Mouse (Mus musculus): Measurements from ENCODE around the gene Tbcel. TPM values are rescaled to one million over a fixed set of nuclear protein-coding genes. Genes with fewer than 3 reads are reported as not detected.

Tbcel gene
- polyA plus RNA-seq, 1 experiment from 2014 or later, result 5.3 TPM

DNA sequence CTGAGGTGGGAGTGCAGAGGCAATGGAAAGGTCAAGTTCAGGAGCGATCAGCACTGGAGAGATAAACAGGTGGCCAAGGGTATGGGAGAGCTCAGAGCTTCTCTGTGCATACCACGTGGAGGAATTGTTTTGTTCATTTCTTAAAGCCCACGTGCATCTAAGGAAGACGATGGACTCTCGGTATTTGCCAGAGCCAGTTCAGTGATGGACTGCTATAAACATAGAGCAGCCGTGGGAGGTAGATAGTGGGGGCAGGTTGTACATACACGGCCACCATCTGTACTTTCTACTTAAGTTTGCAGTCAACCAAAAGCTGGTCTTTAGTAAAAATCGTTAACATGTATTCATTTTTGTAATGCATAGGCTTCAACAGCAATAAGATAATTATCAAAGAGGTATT, 65.5 kb downstream of the Tbcel start:
- no peak for ATAC-seq (ENCODE audit: insufficient read depth)

DNA sequence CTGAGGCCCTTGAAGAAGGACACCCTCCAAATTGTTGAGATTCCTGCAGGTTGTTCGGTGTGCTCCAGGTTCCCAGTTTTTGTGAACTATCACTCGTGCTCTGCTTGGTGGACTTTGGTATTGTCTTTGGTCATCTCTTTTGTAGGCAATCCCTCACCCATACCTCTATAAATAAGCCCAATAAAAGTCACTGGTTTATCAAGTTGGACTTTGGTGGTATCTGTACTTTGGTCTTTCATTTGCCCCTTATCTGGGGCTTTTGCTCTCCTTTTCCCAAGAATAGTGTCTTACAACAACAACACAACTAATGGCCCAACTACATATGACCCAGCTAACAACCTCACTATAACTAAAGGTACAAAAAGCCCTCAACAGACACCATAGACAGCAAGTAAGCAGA, 66.4 kb downstream of the Tbcel start:
- Histone ChIP-seq H3K36me3 (ENCODE audit: insufficient read depth) (peaks cover 63% of the 10 kb centered on the region), H3K27ac (ENCODE audit: low read depth) (no peak overlapping the region), H3K9me3 (ENCODE audit: low read depth, low read length) (no peaks in the 10 kb centered on the region), H3K4me2 (no peak overlapping the region), H3K4me1 (ENCODE audit: insufficient read depth) (no peaks in the 10 kb centered on the region), H3K4me3 (ENCODE audit: low read depth, low read length) (no peak overlapping the region), H3K27me3 (ENCODE audit: insufficient read depth, low read length) (no peaks in the 10 kb centered on the region), H3K9ac (no peak overlapping the region)
- TF ChIP-seq CTCF (IDR thresholded peaks at IDR 0.05; ENCODE audit: low read depth), result no peak
- DNase-seq (no peak), ATAC-seq (ENCODE audit: insufficient read depth) (no peak)
- WGBS, result 96% methylated on average over 2 of the region's 2 CpGs

More for the DNA sequence above, 65.5 kb downstream of the Tbcel start:
- no peaks in the 10 kb centered on the region for H3K27me3 ChIP-seq (ENCODE audit: insufficient read depth, low read length)
- no peak overlapping the region for H3K9ac ChIP-seq
- H3K4me3 ChIP-seq (ENCODE audit: low read depth, low read length), result no peak overlapping the region
- no peak for TF ChIP-seq CTCF (IDR thresholded peaks at IDR 0.05; ENCODE audit: low read depth)
- H3K27ac ChIP-seq (ENCODE audit: low read depth), result no peak overlapping the region
- no peaks in the 10 kb centered on the region for H3K4me1 ChIP-seq (ENCODE audit: insufficient read depth)
- WGBS, result 86% methylated on average over 8 of the region's 8 CpGs
- peaks cover 55% of the 10 kb centered on the region for H3K36me3 ChIP-seq (ENCODE audit: insufficient read depth)
- no peaks in the 10 kb centered on the region for H3K9me3 ChIP-seq (ENCODE audit: low read depth, low read length)
- no peak overlapping the region for H3K4me2 ChIP-seq
- DNase-seq, result no peak

DNA sequence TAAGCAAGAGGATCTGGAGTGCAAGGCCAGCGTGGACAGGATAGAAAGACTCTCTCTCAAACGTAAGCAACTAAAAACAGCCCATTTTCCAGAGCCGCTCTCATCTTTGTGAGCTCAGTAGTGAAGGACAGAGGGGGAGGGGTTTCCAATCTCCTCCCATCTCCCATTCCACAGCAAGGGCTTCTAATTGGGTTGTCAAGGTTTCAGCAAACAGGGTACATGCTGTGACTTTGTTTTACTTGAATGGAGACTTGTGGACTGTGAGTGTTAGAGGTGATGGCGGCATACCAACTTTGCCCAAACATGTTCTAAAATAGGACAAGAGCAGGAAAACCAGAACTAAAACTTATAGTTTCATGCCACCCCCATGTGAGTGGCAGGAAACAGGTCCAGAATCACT, 68.2 kb downstream of the Tbcel start:
- DNase-seq, result no peak
- Histone ChIP-seq H3K9ac (no peak overlapping the region), H3K4me3 (ENCODE audit: low read depth, low read length) (no peak overlapping the region), H3K27me3 (ENCODE audit: insufficient read depth, low read length) (no peaks in the 10 kb centered on the region), H3K9me3 (ENCODE audit: low read depth, low read length) (no peaks in the 10 kb centered on the region), H3K36me3 (ENCODE audit: insufficient read depth) (peaks cover 68% of the 10 kb centered on the region), H3K4me2 (no peak overlapping the region), H3K27ac (ENCODE audit: low read depth) (no peak overlapping the region), H3K4me1 (ENCODE audit: insufficient read depth) (no peaks in the 10 kb centered on the region)
- WGBS, result 62% methylated on average over 4 of the region's 4 CpGs
- no peak for TF ChIP-seq CTCF (IDR thresholded peaks at IDR 0.05; ENCODE audit: low read depth)
- ATAC-seq (ENCODE audit: insufficient read depth), result no peak

DNA sequence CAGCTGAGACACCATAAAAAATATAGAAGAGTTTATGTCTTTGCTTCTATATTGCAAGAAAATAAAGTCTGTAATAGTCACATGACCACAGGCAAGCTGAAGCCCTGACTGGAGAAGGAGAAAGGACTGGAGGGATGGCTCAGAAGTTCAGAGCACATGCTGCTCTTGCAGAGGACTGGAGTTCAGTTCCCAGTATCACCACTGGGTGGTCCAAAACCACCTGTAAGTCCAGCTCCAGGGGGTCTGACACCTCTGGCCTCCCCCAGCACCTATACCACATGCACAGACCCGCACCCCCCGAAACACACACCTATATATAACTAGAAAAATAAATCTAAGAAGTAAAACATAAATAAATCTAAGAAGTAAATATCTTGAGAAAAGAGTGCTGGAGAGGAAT, 75.5 kb downstream of the Tbcel start:
- H3K4me1 ChIP-seq (ENCODE audit: insufficient read depth), result no peaks in the 10 kb centered on the region
- H3K4me2 ChIP-seq, result no peak overlapping the region
- peaks cover 47% of the 10 kb centered on the region for H3K36me3 ChIP-seq (ENCODE audit: insufficient read depth)
- peak; percentile 44 for TF ChIP-seq CTCF (IDR thresholded peaks at IDR 0.05; ENCODE audit: low read depth)
- 86% methylated on average over 2 of the region's 2 CpGs for WGBS
- H3K27me3 ChIP-seq (ENCODE audit: insufficient read depth, low read length), result no peaks in the 10 kb centered on the region
- no peak overlapping the region for H3K27ac ChIP-seq (ENCODE audit: low read depth)
- H3K4me3 ChIP-seq (ENCODE audit: low read depth, low read length), result no peak overlapping the region
- DNase-seq, result no peak
- H3K9me3 ChIP-seq (ENCODE audit: low read depth, low read length), result no peaks in the 10 kb centered on the region
- no peak for ATAC-seq (ENCODE audit: insufficient read depth)
- H3K9ac ChIP-seq, result no peak overlapping the region

DNA sequence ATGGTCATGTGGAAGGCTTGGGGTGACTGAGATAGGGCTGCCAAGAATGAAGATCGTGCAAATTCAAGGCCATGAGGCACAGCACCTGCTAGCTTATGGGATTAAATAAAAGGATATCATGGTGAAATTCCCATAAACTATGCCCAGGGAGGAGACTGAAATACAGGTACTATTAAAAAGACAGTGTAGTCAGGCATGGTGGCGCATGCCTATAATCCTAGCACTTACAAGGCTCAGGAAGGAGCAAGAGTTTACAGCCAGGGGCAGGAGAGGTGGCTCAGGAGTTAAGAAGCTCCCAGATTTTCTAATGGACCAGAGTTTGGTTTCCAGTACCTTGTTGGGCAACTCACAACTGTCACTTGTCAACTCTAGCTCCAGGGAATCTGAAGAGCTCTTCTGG, 76.0 kb downstream of the Tbcel start:
- Histone ChIP-seq H3K4me1 (ENCODE audit: insufficient read depth) (no peaks in the 10 kb centered on the region), H3K9ac (no peak overlapping the region), H3K36me3 (ENCODE audit: insufficient read depth) (peaks cover 43% of the 10 kb centered on the region), H3K4me3 (ENCODE audit: low read depth, low read length) (no peak overlapping the region), H3K4me2 (no peak overlapping the region), H3K27me3 (ENCODE audit: insufficient read depth, low read length) (no peaks in the 10 kb centered on the region), H3K9me3 (ENCODE audit: low read depth, low read length) (no peaks in the 10 kb centered on the region), H3K27ac (ENCODE audit: low read depth) (no peak overlapping the region)
- ATAC-seq (ENCODE audit: insufficient read depth) (no peak), DNase-seq (no peak)
- WGBS, result 89% methylated on average over 2 of the region's 2 CpGs
- TF ChIP-seq CTCF (IDR thresholded peaks at IDR 0.05; ENCODE audit: low read depth), result no peak

DNA sequence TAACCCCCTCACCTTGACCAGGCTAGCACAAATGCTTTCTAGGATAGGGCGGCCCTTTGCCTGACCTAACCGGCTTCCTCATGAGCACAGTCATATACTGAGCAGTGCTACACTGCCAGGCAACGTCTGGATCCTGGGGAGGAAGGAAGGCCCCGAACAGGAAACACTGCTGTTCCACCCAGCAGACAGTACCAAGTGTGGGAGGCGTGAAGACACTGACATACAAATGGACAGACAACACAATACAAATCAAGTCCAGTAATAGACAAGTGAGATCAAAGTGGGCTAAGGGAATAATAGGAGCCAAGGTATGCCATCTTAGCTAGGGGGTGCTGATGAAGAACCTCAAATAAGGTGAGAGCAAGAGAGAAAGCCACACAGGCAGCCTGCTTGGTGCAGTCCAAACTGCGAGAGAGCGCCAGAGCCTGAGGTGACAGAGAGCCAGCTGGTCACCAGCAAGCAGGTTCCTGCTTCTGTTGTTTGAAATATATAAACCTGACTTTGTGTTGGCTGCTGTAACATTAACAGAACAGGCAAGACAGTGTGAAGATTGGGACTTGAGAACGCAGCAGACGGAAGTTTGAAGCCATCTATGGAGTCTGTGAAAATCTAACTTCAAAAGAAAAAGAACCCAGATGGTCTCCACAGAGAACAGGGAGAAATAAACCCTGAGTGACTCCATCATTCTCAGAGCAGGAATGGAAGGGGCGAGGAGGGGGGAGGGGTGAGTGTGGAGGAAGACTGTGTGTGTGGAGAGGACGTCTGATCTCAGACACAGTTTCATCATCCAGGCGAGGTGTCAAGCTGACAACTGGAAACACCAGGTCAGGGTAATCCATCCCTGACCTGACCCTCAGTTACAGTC, 79.3 kb downstream of the Tbcel start:
- H3K4me2 ChIP-seq, result no peak overlapping the region

DNA sequence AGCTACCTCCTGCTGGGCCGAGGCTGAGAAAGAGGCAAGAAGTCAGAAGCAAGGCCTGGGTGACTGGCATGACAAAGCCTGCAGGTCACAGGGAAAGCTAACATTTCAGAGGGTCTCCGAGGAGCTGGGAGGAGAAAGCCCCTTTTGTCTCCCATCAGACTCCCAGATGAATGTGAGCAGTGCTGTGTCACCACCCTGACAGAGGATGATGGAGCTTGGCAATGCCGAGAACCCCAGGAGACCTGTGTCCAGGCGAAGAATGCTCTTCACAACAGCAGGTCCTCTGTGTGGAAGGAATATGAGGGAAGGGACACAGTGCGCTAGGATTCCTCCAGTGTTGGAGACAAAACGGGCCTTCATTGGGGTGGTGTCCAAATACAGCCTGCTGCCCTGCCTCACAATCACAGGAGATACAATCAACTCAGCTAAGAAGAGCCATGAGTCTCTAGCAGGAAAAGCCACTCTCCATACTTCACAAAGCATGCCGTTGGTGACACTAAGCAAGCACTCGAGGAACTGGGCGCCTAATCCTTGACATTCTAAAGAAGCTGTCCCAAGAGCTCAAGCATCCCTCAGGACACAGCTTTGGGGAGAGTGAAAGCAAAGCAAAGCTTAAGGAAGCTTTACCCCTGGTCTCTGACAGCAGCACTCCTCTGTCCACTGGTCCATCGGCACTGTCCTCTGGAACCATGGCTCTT, 80.8 kb downstream of the Tbcel start:
- no peaks in the 10 kb centered on the region for H3K27me3 ChIP-seq (ENCODE audit: insufficient read depth, low read length)
- ATAC-seq (ENCODE audit: insufficient read depth), result no peak
- H3K4me1 ChIP-seq (ENCODE audit: insufficient read depth), result no peaks in the 10 kb centered on the region
- H3K9ac ChIP-seq, result no peak overlapping the region
- 47% methylated on average over 10 of the region's 10 CpGs for WGBS
- H3K9me3 ChIP-seq (ENCODE audit: low read depth, low read length), result no peaks in the 10 kb centered on the region
- no peak overlapping the region for H3K4me2 ChIP-seq
- H3K4me3 ChIP-seq (ENCODE audit: low read depth, low read length), result no peak overlapping the region
- H3K36me3 ChIP-seq (ENCODE audit: insufficient read depth), result peaks cover 36% of the 10 kb centered on the region
- TF ChIP-seq CTCF (IDR thresholded peaks at IDR 0.05; ENCODE audit: low read depth), result no peak
- peak; percentile 16 for DNase-seq
- H3K27ac ChIP-seq (ENCODE audit: low read depth), result no peak overlapping the region

More for the DNA sequence above, 79.3 kb downstream of the Tbcel start:
- no peaks in the 10 kb centered on the region for H3K4me1 ChIP-seq (ENCODE audit: insufficient read depth)
- H3K36me3 ChIP-seq (ENCODE audit: insufficient read depth), result peaks cover 34% of the 10 kb centered on the region
- H3K27ac ChIP-seq (ENCODE audit: low read depth), result no peak overlapping the region
- peak; percentile 36 for DNase-seq
- H3K9ac ChIP-seq, result no peak overlapping the region
- TF ChIP-seq CTCF (IDR thresholded peaks at IDR 0.05; ENCODE audit: low read depth), result no peak
- H3K4me3 ChIP-seq (ENCODE audit: low read depth, low read length), result no peak overlapping the region
- WGBS, result 45% methylated on average over 12 of the region's 12 CpGs
- ATAC-seq (ENCODE audit: insufficient read depth), result peak; percentile 49; the same call in 1 of the 2 replicates
- no peaks in the 10 kb centered on the region for H3K9me3 ChIP-seq (ENCODE audit: low read depth, low read length)
- no peaks in the 10 kb centered on the region for H3K27me3 ChIP-seq (ENCODE audit: insufficient read depth, low read length)

Data from lung, embryonic 14.5 days (tissue).